Mouse (Mus musculus) MEL (cell line): ENCODE measurements around the gene Cab39. TPM values are rescaled to one million over a fixed set of nuclear protein-coding genes. Genes with fewer than 3 reads are reported as not detected.

ENCODE experiments used
- DNase-seq: peaks from one replicate; pipeline ENCODE4 v3.0.0; 2011; ENCODE audit warnings: low read depth, low spot score
- H3K27ac ChIP-seq: 2 replicates; pipeline ENCODE4 v1.5.1; 2012; ENCODE audit warnings: low read depth, mild to moderate bottlenecking, control low read depth, low read length, moderate library complexity; ENCODE audit not compliant: control insufficient read depth
- H3K27me3 ChIP-seq, 2 experiments: fragments of 150-350 bp in 1 of 2; sonication (generic) in 1 of 2; 2 replicates each; pipeline ENCODE4 v1.6.1; 2012; ENCODE audit warnings: low read length in 2 of 2, mild to moderate bottlenecking in 2 of 2, improper control_type of control experiment in 1 of 2, moderate library complexity in 1 of 2; ENCODE audit not compliant: insufficient read depth in 2 of 2, control insufficient read depth in 1 of 2
- H3K36me3 ChIP-seq, 2 experiments: 2 replicates each; pipeline ENCODE4 v1.6.1; 2012 to 2014; ENCODE audit warnings: low read length in 2 of 2, improper control_type of control experiment in 1 of 2, inconsistent platforms in 1 of 2, mild to moderate bottlenecking in 1 of 2; ENCODE audit not compliant: insufficient read depth in 2 of 2, control insufficient read depth in 1 of 2
- H3K4me1 ChIP-seq, 2 experiments: fragments of 150-350 bp in 1 of 2; sonication (generic) in 1 of 2; 2 replicates each; pipeline ENCODE4 v1.6.1; 2012; ENCODE audit warnings: low read length in 2 of 2, improper control_type of control experiment in 1 of 2, mild to moderate bottlenecking in 1 of 2; ENCODE audit not compliant: insufficient read depth in 2 of 2, control insufficient read depth in 1 of 2
- H3K4me3 ChIP-seq, 2 experiments: fragments of 150-350 bp in 1 of 2; sonication (generic) in 1 of 2; 2 replicates each; pipeline ENCODE4 v1.5.1; 2012; ENCODE audit warnings: low read depth in 2 of 2, low read length in 2 of 2, mild to moderate bottlenecking in 2 of 2, moderate library complexity in 2 of 2, control low read depth in 1 of 2, improper control_type of control experiment in 1 of 2; ENCODE audit not compliant: control insufficient read depth in 1 of 2, insufficient read depth in 1 of 2
- H3K79me2 ChIP-seq: 2 replicates; pipeline ENCODE4 v1.6.1; 2012; ENCODE audit warnings: mild to moderate bottlenecking, low read length, moderate library complexity; ENCODE audit not compliant: control insufficient read depth, poor library complexity, insufficient read depth
- H3K9ac ChIP-seq: 2 replicates; pipeline ENCODE4 v1.6.1; 2012; ENCODE audit warnings: low read depth, mild to moderate bottlenecking, control low read depth, low read length, moderate library complexity; ENCODE audit not compliant: control insufficient read depth, poor library complexity, severe bottlenecking
- H3K9me3 ChIP-seq: fragments of 150-350 bp; sonication (generic); replicated peaks from 2 replicates; pipeline ENCODE4 v1.6.1; 2012; ENCODE audit warnings: mild to moderate bottlenecking, low read length, improper control_type of control experiment, moderate library complexity; ENCODE audit not compliant: insufficient read depth
- CTCF ChIP-seq, 3 experiments: IDR thresholded peaks in 2 of 3; conservative IDR thresholded peaks in 1 of 3; 2 replicates each; pipeline ENCODE4 v1.5.1; 2011 to 2012; ENCODE audit warnings: low read length in 3 of 3, low read depth in 2 of 3, mild to moderate bottlenecking in 2 of 3, improper control_type of control experiment in 1 of 3, inconsistent platforms in 1 of 3, mixed read lengths in 1 of 3, moderate library complexity in 1 of 3; ENCODE audit not compliant: control insufficient read depth in 1 of 3, insufficient read depth in 1 of 3, poor library complexity in 1 of 3, severe bottlenecking in 1 of 3
- E2F4 ChIP-seq: IDR thresholded peaks from 2 replicates; pipeline ENCODE4 v1.6.1; 2011; ENCODE audit warnings: low read depth, low read length, improper control_type of control experiment, borderline replicate concordance
- ELF1 ChIP-seq: IDR thresholded peaks from 2 replicates; pipeline ENCODE4 v1.6.1; 2014; ENCODE audit warnings: low read depth, mild to moderate bottlenecking, inconsistent platforms, low read length, improper control_type of control experiment, moderate library complexity
- EP300 ChIP-seq, 2 experiments: IDR thresholded peaks; 2 replicates each; pipeline ENCODE4 v1.6.1; 2011; ENCODE audit warnings: improper control_type of control experiment in 2 of 2, low read length in 2 of 2, low read depth in 1 of 2, mild to moderate bottlenecking in 1 of 2
- ETS1 ChIP-seq: IDR thresholded peaks from 2 replicates; pipeline ENCODE4 v1.6.1; 2012; ENCODE audit warnings: low read depth, mild to moderate bottlenecking, inconsistent platforms, low read length, improper control_type of control experiment, moderate library complexity
- GABPA ChIP-seq: IDR thresholded peaks from 2 replicates; pipeline ENCODE4 v1.6.1; 2012; ENCODE audit warnings: low read depth, mild to moderate bottlenecking, inconsistent platforms, low read length, improper control_type of control experiment, moderate library complexity
- GATA1 ChIP-seq: IDR thresholded peaks from 2 replicates; pipeline ENCODE4 v1.6.1; 2011; ENCODE audit warnings: low read depth, low read length, improper control_type of control experiment
- HCFC1 ChIP-seq: IDR thresholded peaks from 2 replicates; pipeline ENCODE4 v1.6.1; 2012; ENCODE audit warnings: low read depth, mild to moderate bottlenecking, inconsistent platforms, low read length, improper control_type of control experiment, moderate library complexity
- MAFK ChIP-seq: IDR thresholded peaks from 2 replicates; pipeline ENCODE4 v1.6.1; 2011; ENCODE audit warnings: low read depth, mild to moderate bottlenecking, low read length, improper control_type of control experiment, borderline replicate concordance
- MAX ChIP-seq: IDR thresholded peaks from 2 replicates; pipeline ENCODE4 v1.6.1; 2011; ENCODE audit warnings: low read length, improper control_type of control experiment
- MAZ ChIP-seq: IDR thresholded peaks from 2 replicates; pipeline ENCODE4 v1.6.1; 2012; ENCODE audit warnings: low read depth, mild to moderate bottlenecking, inconsistent platforms, low read length, improper control_type of control experiment
- MEF2A ChIP-seq: IDR thresholded peaks from 2 replicates; pipeline ENCODE4 v1.6.1; 2014; ENCODE audit warnings: low read depth, mild to moderate bottlenecking, inconsistent platforms, low read length, improper control_type of control experiment; ENCODE audit not compliant: poor library complexity, insufficient replicate concordance, severe bottlenecking; ENCODE audit errors: extremely low read depth
- MXI1 ChIP-seq: IDR thresholded peaks from 2 replicates; pipeline ENCODE4 v1.6.1; 2011; ENCODE audit warnings: mild to moderate bottlenecking, low read depth, low read length, improper control_type of control experiment
- MYB ChIP-seq: IDR thresholded peaks from 2 replicates; pipeline ENCODE4 v1.6.1; 2011; ENCODE audit warnings: mild to moderate bottlenecking, low read depth, low read length, improper control_type of control experiment
- MYC ChIP-seq: IDR thresholded peaks from 2 replicates; pipeline ENCODE4 v1.6.1; 2011; ENCODE audit warnings: low read depth, mild to moderate bottlenecking, low read length, improper control_type of control experiment, moderate library complexity
- NELFE ChIP-seq: IDR thresholded peaks from 2 replicates; pipeline ENCODE4 v1.6.1; 2011; ENCODE audit warnings: low read depth, low read length, improper control_type of control experiment
- POLR2A ChIP-seq, 2 experiments: IDR thresholded peaks; 2 replicates each; pipeline ENCODE4 v1.6.1; 2011 to 2012; ENCODE audit warnings: low read length in 2 of 2, mild to moderate bottlenecking in 2 of 2, control low read depth in 1 of 2, improper control_type of control experiment in 1 of 2, low read depth in 1 of 2, moderate library complexity in 1 of 2; ENCODE audit not compliant: control insufficient read depth in 1 of 2, insufficient read depth in 1 of 2, poor library complexity in 1 of 2
- POLR2AphosphoS2 ChIP-seq: IDR thresholded peaks from 2 replicates; pipeline ENCODE4 v1.6.1; 2011; ENCODE audit warnings: low read length, improper control_type of control experiment
- POLR2AphosphoS5 ChIP-seq: IDR thresholded peaks from 2 replicates; pipeline ENCODE4 v1.6.1; 2012; ENCODE audit warnings: low read depth, borderline replicate concordance, mild to moderate bottlenecking, inconsistent platforms, low read length, moderate library complexity, mixed read lengths
- RCOR1 ChIP-seq: IDR thresholded peaks from 2 replicates; pipeline ENCODE4 v1.6.1; 2012; ENCODE audit warnings: low read depth, mild to moderate bottlenecking, inconsistent platforms, low read length, improper control_type of control experiment
- SIN3A ChIP-seq: IDR thresholded peaks from 2 replicates; pipeline ENCODE4 v1.6.1; 2012; ENCODE audit warnings: low read length, improper control_type of control experiment, inconsistent platforms
- TCF12 ChIP-seq: IDR thresholded peaks from 2 replicates; pipeline ENCODE4 v1.6.1; 2014; ENCODE audit warnings: low read depth, mild to moderate bottlenecking, inconsistent platforms, low read length, improper control_type of control experiment, moderate library complexity
- USF1 ChIP-seq: IDR thresholded peaks from 2 replicates; pipeline ENCODE4 v1.6.1; 2014; ENCODE audit warnings: low read depth, mild to moderate bottlenecking, inconsistent platforms, low read length, improper control_type of control experiment, moderate library complexity
- USF2 ChIP-seq, 2 experiments: IDR thresholded peaks; 2 replicates each; pipeline ENCODE4 v1.6.1; 2011 to 2012; ENCODE audit warnings: improper control_type of control experiment in 2 of 2, low read length in 2 of 2, borderline replicate concordance in 1 of 2, inconsistent platforms in 1 of 2, low read depth in 1 of 2, mild to moderate bottlenecking in 1 of 2; ENCODE audit not compliant: insufficient read depth in 1 of 2
- ZKSCAN1 ChIP-seq: IDR thresholded peaks from 2 replicates; pipeline ENCODE4 v1.6.1; 2012; ENCODE audit warnings: low read depth, mild to moderate bottlenecking, inconsistent platforms, low read length, improper control_type of control experiment, moderate library complexity
- ZMIZ1 ChIP-seq: IDR thresholded peaks from 2 replicates; pipeline ENCODE4 v1.6.1; 2012; ENCODE audit warnings: low read depth, mild to moderate bottlenecking, inconsistent platforms, low read length, improper control_type of control experiment, moderate library complexity
- polyA plus RNA-seq, 2 experiments: library from polyadenylated mRNA; stranded (reverse) in 1 of 2; unstranded in 1 of 2; fragments of >175 nt in 1 of 2; fragments of >200 nt in 1 of 2; gene quantifications; 2 replicates each; pipeline versions ENCODE4 v1.2.1 to v1.2.4; 2012; ENCODE audit warnings: low replicate concordance in 2 of 2, low read depth in 1 of 2; ENCODE audit not compliant: insufficient read length in 2 of 2, insufficient read depth in 1 of 2, missing spikeins in 1 of 2
- total RNA-seq: library from RNA; depleted of rRNA; stranded (reverse); fragments of 300-350 nt; gene quantifications from 2 replicates; pipeline ENCODE4 v1.2.3, GENCODE M21; 2012

Gene Cab39
- total and polyA plus RNA-seq, 3 experiments, result 66.5 to 144 (median 68.7) TPM

DNA sequence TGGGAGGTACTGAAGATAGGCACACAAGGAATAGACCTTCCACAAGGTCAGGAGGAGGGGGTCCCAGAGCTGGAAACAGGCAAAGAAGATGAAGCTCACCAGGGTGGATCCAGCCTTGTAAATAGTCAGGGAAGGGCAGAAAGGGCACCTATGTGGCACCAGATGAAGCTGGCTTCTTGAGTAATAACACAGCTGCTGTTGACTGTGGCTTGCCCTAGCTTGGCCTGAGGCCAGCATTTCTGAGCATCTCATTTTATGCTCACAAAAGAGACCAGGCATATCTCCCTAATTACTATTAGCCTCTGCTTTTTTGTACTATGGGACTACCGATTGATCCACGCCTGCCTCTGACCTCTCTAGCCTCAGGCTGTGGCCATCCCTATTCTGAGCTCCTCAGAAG, 43.4 kb upstream of the Cab39 start:
- H3K27ac ChIP-seq, result no peak overlapping the region
- peaks cover 0 to 3% of the 10 kb centered on the region in 2 experiments; a peak in 2 of 4 replicates for H3K36me3 ChIP-seq
- no peak for DNase-seq
- no peaks in the 10 kb centered on the region for H3K79me2 ChIP-seq
- no peak for TF ChIP-seq HCFC1
- no peak for TF ChIP-seq CTCF (IDR thresholded peaks at IDR 0.05 in 2 of 3, conservative IDR thresholded peaks at IDR 0.05 in 1 of 3; ENCODE audit: control insufficient read depth in 1 of 3, insufficient read depth in 1 of 3, low read depth in 2 of 3, low read length in 3 of 3, poor library complexity in 1 of 3, severe bottlenecking in 1 of 3)
- TF ChIP-seq POLR2AphosphoS2, result no peak
- no peak for TF ChIP-seq MXI1
- no peak for TF ChIP-seq RCOR1
- H3K27me3 ChIP-seq, result no peaks in the 10 kb centered on the region
- peaks cover 14 to 17% of the 10 kb centered on the region in 2 experiments for H3K4me1 ChIP-seq
- no peaks in the 10 kb centered on the region for H3K9me3 ChIP-seq
- H3K9ac ChIP-seq, result no peak overlapping the region
- no peak overlapping the region for H3K4me3 ChIP-seq

GRCm38 (mm10) chr1:85750650-85751049, 42.6 kb upstream of the Cab39 start:
- DNase-seq, result no peak
- H3K9me3 ChIP-seq, result no peaks in the 10 kb centered on the region
- no peak overlapping the region for H3K4me3 ChIP-seq
- no peak overlapping the region for H3K27ac ChIP-seq
- H3K27me3 ChIP-seq, result no peaks in the 10 kb centered on the region
- H3K79me2 ChIP-seq, result no peaks in the 10 kb centered on the region
- no peak for TF ChIP-seq HCFC1
- TF ChIP-seq TCF12, result no peak
- TF ChIP-seq ZKSCAN1, result no peak
- no peak for TF ChIP-seq ETS1
- no peak for TF ChIP-seq MXI1
- TF ChIP-seq E2F4, result no peak
- no peak for TF ChIP-seq POLR2AphosphoS5
- no peak for TF ChIP-seq MEF2A
- TF ChIP-seq ZMIZ1, result no peak
- no peak for TF ChIP-seq MAZ
- TF ChIP-seq USF2 (IDR thresholded peaks at IDR 0.05; ENCODE audit: borderline replicate concordance in 1 of 2, insufficient read depth in 1 of 2, low read depth in 1 of 2, low read length in 2 of 2), result no peak
- H3K9ac ChIP-seq, result no peak overlapping the region
- peaks cover 14 to 17% of the 10 kb centered on the region in 2 experiments for H3K4me1 ChIP-seq
- H3K36me3 ChIP-seq, result peaks cover 0 to 3% of the 10 kb centered on the region in 2 experiments; a peak in 2 of 4 replicates

DNA sequence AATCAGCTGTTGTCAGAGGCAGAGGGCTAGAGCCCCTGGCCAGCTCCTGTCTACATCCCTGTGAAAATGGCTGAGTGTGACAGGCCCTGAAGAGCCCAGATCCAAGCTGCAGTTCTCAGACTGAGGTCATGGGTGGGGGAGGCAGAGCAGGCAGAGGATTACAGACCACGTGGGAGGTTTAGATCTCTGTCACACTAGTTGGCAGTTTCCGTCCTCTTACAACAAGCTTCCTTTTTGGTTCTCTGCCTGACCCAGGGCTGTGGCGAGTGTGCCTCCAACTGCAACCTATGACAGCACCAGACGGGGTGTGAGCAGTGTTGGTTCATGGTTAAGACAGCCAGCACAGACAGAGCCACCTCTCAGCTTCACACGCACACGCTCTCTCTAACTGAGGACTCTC, 41.7 kb upstream of the Cab39 start:
- DNase-seq, result peak; percentile 58
- Histone ChIP-seq H3K27me3 (no peaks in the 10 kb centered on the region), H3K4me1 (peaks cover 10 to 17% of the 10 kb centered on the region in 2 experiments), H3K36me3 (peaks cover 0 to 3% of the 10 kb centered on the region in 2 experiments; a peak in 2 of 4 replicates), H3K9ac (peak overlapping the region; percentile 20; the same call in 1 of the 2 replicates), H3K9me3 (no peaks in the 10 kb centered on the region), H3K4me3 (no peak overlapping the region), H3K27ac (peak overlapping the region; percentile 39; the same call in 1 of the 2 replicates)
- no peak for TF ChIP-seq SIN3A
- no peak for TF ChIP-seq ELF1
- no peak for TF ChIP-seq MYB
- TF ChIP-seq MAFK, result no peak
- peak; percentile 71; the same call in 1 of the 2 replicates for TF ChIP-seq MXI1
- TF ChIP-seq GATA1, result no peak
- 0 out of 4 replicates have a peak, but pooled peaks of 1 of the 2 experiments have one; percentile 13 for TF ChIP-seq EP300 (IDR thresholded peaks at IDR 0.05; ENCODE audit: low read depth in 1 of 2, low read length in 2 of 2)
- peak; percentile 85 for TF ChIP-seq USF1
- TF ChIP-seq GABPA, result no peak
- TF ChIP-seq MAX, result peak; percentile 83
- no peak for TF ChIP-seq POLR2A (IDR thresholded peaks at IDR 0.05; ENCODE audit: control insufficient read depth in 1 of 2, insufficient read depth in 1 of 2, low read depth in 1 of 2, low read length in 2 of 2, poor library complexity in 1 of 2)
- 0 out of 2 replicates have a peak, but pooled peaks have one; percentile 32 for TF ChIP-seq MYC
- no peak; the same call in 1 of the 2 replicates for TF ChIP-seq NELFE
- TF ChIP-seq, all 39 proteins: peak for 5
- H3K79me2 ChIP-seq, result no peaks in the 10 kb centered on the region
